Mouse (Mus musculus) heart, embryonic 13.5 days (tissue): ENCODE results near the gene Fam160a1. TPM values are rescaled to one million over a fixed set of nuclear protein-coding genes. Genes with fewer than 3 reads are reported as not detected.

Experiments used
- ATAC-seq: fragments of 200-750 bp; cut with Nextera tagmentation; 2 replicates; pipeline ENCODE4 v1.8.0; 2017; ENCODE audit warnings: moderate TSS enrichment; ENCODE audit not compliant: insufficient number of reproducible peaks, low FRiP score, low TSS enrichment; ENCODE audit errors: extremely low read depth
- H3K27ac ChIP-seq: fragments of 300-500 bp; sonication (generic); replicated peaks from 2 replicates; pipeline ENCODE4 v1.5.1; 2015; ENCODE audit warnings: moderate library complexity, mild to moderate bottlenecking, inconsistent platforms
- H3K27me3 ChIP-seq: fragments of 300-500 bp; sonication (generic); replicated peaks from 2 replicates; pipeline ENCODE4 v1.6.1; 2015; ENCODE audit warnings: mild to moderate bottlenecking, inconsistent platforms
- H3K36me3 ChIP-seq: fragments of 300-500 bp; sonication (generic); 2 replicates; pipeline ENCODE4 v1.6.1; 2015; ENCODE audit warnings: mild to moderate bottlenecking, inconsistent platforms
- H3K4me1 ChIP-seq: fragments of 300-500 bp; sonication (generic); 2 replicates; pipeline ENCODE4 v1.6.1; 2015; ENCODE audit warnings: inconsistent platforms
- H3K4me2 ChIP-seq: fragments of 300-500 bp; sonication (generic); 2 replicates; pipeline ENCODE4 v1.6.1; 2015; ENCODE audit warnings: inconsistent platforms, mild to moderate bottlenecking, moderate library complexity
- H3K4me3 ChIP-seq: fragments of 300-500 bp; sonication (generic); 2 replicates; pipeline ENCODE4 v1.5.1; 2015; ENCODE audit warnings: moderate library complexity, mild to moderate bottlenecking, inconsistent platforms
- H3K9ac ChIP-seq: fragments of 300-500 bp; sonication (generic); 2 replicates; pipeline ENCODE4 v1.6.1; 2015; ENCODE audit warnings: inconsistent platforms, mild to moderate bottlenecking, moderate library complexity
- H3K9me3 ChIP-seq: fragments of 300-500 bp; sonication (generic); 2 replicates; pipeline ENCODE4 v1.6.1; 2016; ENCODE audit warnings: inconsistent platforms
- WGBS: fragments of 180-500 bp; shearing (Covaris S2); methylation state at CpG from one replicate; pipeline ENCODE4 v1.1.7; 2015; ENCODE audit warnings: mixed read lengths; 5-methylcytosine and 5-hydroxymethylcytosine counted together
- polyA plus RNA-seq: library from polyadenylated mRNA; unstranded; fragments of >200 nt; fragmentation: Nextera tagmentation; extraction: Ambion mirVana; gene quantifications from 2 replicates; pipeline ENCODE4 v1.2.1, GENCODE M21; 2015

Gene Fam160a1
- polyA plus RNA-seq, 1 experiment from 2014 or later: 3.5 TPM

DNA sequence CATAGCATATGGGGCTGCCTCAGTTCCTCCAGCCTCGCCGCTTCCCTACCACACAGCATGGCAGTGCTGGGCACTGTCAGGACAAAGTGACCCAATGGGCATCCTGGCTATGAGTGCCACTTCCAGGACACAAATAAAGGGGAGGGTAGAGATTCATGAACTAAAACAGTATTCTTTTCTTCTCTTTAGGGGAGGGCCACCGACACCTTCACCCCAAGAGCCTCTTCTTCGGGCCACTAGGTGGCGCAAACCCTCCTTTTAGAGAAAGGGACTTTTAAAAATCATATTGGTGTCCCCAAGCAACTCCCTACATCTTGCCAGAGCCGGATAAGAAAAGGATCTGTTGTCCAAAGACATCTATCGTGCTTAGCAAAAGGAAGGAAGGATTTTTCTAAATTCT, 109.7 kb downstream of the Fam160a1 start:
- 39% methylated on average over 7 of the region's 7 CpGs for WGBS
- no peak overlapping the region for H3K9ac ChIP-seq
- H3K36me3 ChIP-seq: no peaks in the 10 kb centered on the region
- H3K4me3 ChIP-seq: no peak overlapping the region
- no peak overlapping the region for H3K4me2 ChIP-seq
- peaks cover 23% of the 10 kb centered on the region for H3K4me1 ChIP-seq
- no peak overlapping the region for H3K27ac ChIP-seq
- no peaks in the 10 kb centered on the region for H3K27me3 ChIP-seq
- no peak for ATAC-seq
- H3K9me3 ChIP-seq: no peaks in the 10 kb centered on the region

GRCm38 (mm10) chr3:85703141-85703882, 113.8 kb downstream of the Fam160a1 start:
- Histone ChIP-seq H3K9me3 (no peaks in the 10 kb centered on the region), H3K4me2 (no peak overlapping the region), H3K27ac (peak overlapping the region; percentile 49), H3K9ac (no peak overlapping the region), H3K36me3 (no peaks in the 10 kb centered on the region), H3K4me3 (no peak overlapping the region), H3K4me1 (peaks cover 13% of the 10 kb centered on the region), H3K27me3 (no peaks in the 10 kb centered on the region)
- 41% methylated on average over 6 of the region's 6 CpGs for WGBS
- no peak for ATAC-seq

DNA sequence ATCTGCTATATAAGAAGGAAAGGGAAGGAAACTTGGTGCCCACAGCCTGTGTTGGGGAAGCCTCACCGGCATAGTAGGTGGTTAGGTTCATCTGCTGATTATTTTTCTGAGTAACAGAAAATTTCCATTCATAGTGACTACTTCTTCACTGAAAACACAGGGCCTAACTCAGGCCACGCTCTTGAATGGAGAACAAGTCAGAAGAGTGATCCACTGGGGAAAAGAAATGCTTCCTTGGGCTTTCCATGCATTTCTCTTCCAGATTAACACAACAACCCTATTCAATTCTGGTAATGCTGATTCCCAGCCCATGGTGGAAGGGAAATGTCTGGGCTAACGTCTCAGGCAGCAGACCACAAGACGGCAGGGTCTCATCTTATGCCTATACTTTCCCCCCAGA, 118.6 kb downstream of the Fam160a1 start:
- Histone ChIP-seq H3K27ac (no peak overlapping the region), H3K27me3 (no peaks in the 10 kb centered on the region), H3K4me1 (peaks cover 8% of the 10 kb centered on the region), H3K4me2 (no peak overlapping the region), H3K36me3 (no peaks in the 10 kb centered on the region), H3K9ac (no peak overlapping the region), H3K4me3 (no peak overlapping the region), H3K9me3 (no peaks in the 10 kb centered on the region)
- WGBS: 81% methylated on average over 4 of the region's 4 CpGs
- ATAC-seq: no peak

- H3K4me3 ChIP-seq: no peak overlapping the region
- H3K9me3 ChIP-seq: no peaks in the 10 kb centered on the region
- no peak overlapping the region for H3K27ac ChIP-seq
- H3K36me3 ChIP-seq: no peaks in the 10 kb centered on the region
- 83% methylated on average over 3 of the region's 3 CpGs for WGBS
- H3K27me3 ChIP-seq: no peaks in the 10 kb centered on the region
- H3K4me1 ChIP-seq: no peaks in the 10 kb centered on the region
- ATAC-seq: no peak
- H3K4me2 ChIP-seq: no peak overlapping the region
- H3K9ac ChIP-seq: no peak overlapping the region
Observed at GRCm38 (mm10) chr3:85695056-85695455, 122.0 kb downstream of the Fam160a1 start.

DNA sequence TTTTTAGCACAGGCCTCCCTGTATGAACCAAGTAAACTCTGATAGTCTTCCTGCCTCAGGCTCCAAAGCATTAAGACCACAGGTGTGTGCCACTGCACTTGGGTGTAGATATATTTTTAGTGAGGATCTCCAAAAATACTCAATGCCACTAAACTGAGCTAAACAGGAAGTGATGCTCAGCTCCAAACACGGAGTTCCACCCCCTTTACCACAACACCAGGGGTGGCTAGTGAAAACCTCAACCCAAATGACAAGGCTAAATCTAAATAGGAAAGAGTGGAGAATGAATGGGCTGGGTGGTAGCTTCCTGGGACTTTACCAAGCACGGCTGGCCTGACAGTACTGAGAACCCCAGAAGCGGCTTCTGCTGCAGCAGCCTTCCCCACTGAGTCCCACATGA, 124.1 kb downstream of the Fam160a1 start:
- Histone ChIP-seq H3K9me3 (no peaks in the 10 kb centered on the region), H3K27me3 (no peaks in the 10 kb centered on the region), H3K36me3 (no peaks in the 10 kb centered on the region), H3K9ac (no peak overlapping the region), H3K4me3 (no peak overlapping the region), H3K27ac (no peak overlapping the region), H3K4me1 (no peaks in the 10 kb centered on the region), H3K4me2 (no peak overlapping the region)
- WGBS: 44% methylated on average over 3 of the region's 3 CpGs
- no peak for ATAC-seq

GRCm38 (mm10) chr3:85691134-85691533, 126.0 kb downstream of the Fam160a1 start:
- H3K4me1 ChIP-seq: no peaks in the 10 kb centered on the region
- WGBS: 79% methylated on average over 4 of the region's 4 CpGs
- no peak for ATAC-seq
- H3K9ac ChIP-seq: no peak overlapping the region
- no peaks in the 10 kb centered on the region for H3K27me3 ChIP-seq
- 0 out of 2 replicates have a peak, but pooled peaks cover 4% of the 10 kb centered on the region for H3K36me3 ChIP-seq
- H3K4me2 ChIP-seq: no peak overlapping the region
- H3K9me3 ChIP-seq: no peaks in the 10 kb centered on the region
- no peak overlapping the region for H3K27ac ChIP-seq
- H3K4me3 ChIP-seq: no peak overlapping the region

- H3K4me3 ChIP-seq: no peak overlapping the region
- 87% methylated on average over 14 of the region's 14 CpGs for WGBS
- no peak overlapping the region for H3K9ac ChIP-seq
- H3K9me3 ChIP-seq: no peaks in the 10 kb centered on the region
- no peak overlapping the region for H3K27ac ChIP-seq
- H3K36me3 ChIP-seq: 0 out of 2 replicates have a peak, but pooled peaks cover 4% of the 10 kb centered on the region
- H3K4me2 ChIP-seq: no peak overlapping the region
- ATAC-seq: no peak
- H3K4me1 ChIP-seq: no peaks in the 10 kb centered on the region
- H3K27me3 ChIP-seq: no peaks in the 10 kb centered on the region
Observed at GRCm38 (mm10) chr3:85688341-85688740, 128.8 kb downstream of the Fam160a1 start.

- Histone ChIP-seq H3K4me3 (no peak overlapping the region), H3K27me3 (no peaks in the 10 kb centered on the region), H3K4me1 (peaks cover 6% of the 10 kb centered on the region), H3K36me3 (0 out of 2 replicates have a peak, but pooled peaks cover 4% of the 10 kb centered on the region), H3K27ac (no peak overlapping the region), H3K4me2 (no peak overlapping the region), H3K9me3 (no peaks in the 10 kb centered on the region), H3K9ac (no peak overlapping the region)
- ATAC-seq: no peak
- 80% methylated on average over 8 of the region's 8 CpGs for whole genome bisulfite sequencing
Observed at GRCm38 (mm10) chr3:85685271-85685670, 131.8 kb downstream of the Fam160a1 start.

DNA sequence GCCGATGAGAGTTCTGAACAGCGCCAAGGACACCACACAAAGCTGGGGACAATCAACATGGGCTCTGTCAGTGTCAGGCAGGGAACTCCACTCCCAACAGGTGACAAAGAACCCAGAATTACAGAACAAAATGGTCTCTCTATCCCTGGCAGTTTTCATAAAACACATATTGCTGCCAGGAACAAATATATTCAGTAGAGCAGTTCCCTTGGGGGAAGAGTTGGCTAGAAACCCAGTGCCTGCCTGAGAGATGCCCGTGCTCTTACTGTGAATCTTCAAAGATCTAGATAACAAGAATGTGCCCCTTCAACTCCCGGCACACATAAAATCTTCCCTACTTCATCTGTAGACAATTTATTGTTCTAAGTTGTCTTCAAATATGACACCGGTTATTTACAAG, 133.5 kb downstream of the Fam160a1 start:
- 0 out of 2 replicates have a peak, but pooled peaks cover 4% of the 10 kb centered on the region for H3K36me3 ChIP-seq
- WGBS: 75% methylated on average over 5 of the region's 5 CpGs
- no peak overlapping the region for H3K9ac ChIP-seq
- no peak overlapping the region for H3K27ac ChIP-seq
- no peak for ATAC-seq
- no peaks in the 10 kb centered on the region for H3K27me3 ChIP-seq
- no peak overlapping the region for H3K4me3 ChIP-seq
- peaks cover 16% of the 10 kb centered on the region for H3K4me1 ChIP-seq
- no peak overlapping the region for H3K4me2 ChIP-seq
- no peaks in the 10 kb centered on the region for H3K9me3 ChIP-seq

DNA sequence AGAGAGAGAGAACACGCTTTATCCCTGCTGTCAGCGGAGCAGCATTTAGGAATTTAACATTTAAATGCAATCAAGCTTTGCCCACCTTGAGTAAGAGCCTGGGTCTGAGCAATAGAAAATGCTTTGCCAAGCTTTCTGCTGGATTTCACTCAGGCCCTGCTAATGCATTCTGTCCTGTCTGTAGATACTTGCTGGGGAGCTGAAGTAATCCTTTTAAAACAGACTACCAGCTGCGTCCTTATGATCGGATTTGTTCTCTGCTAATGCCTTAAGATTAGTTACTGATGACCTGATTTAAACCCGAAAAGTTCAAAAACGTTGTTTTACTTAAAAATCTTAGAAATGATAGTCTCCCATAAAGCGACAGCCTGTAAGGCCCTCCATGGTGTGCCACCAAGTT, 136.0 kb downstream of the Fam160a1 start:
- Histone ChIP-seq H3K4me1 (peaks cover 26% of the 10 kb centered on the region), H3K9ac (no peak overlapping the region), H3K27ac (no peak overlapping the region), H3K36me3 (no peaks in the 10 kb centered on the region), H3K4me2 (no peak overlapping the region), H3K27me3 (no peaks in the 10 kb centered on the region), H3K9me3 (no peaks in the 10 kb centered on the region), H3K4me3 (no peak overlapping the region)
- WGBS: 81% methylated on average over 7 of the region's 7 CpGs
- ATAC-seq: no peak

GRCm38 (mm10) chr3:85679960-85680359, 137.1 kb downstream of the Fam160a1 start:
- H3K27ac ChIP-seq: 0 out of 2 replicates have a peak overlapping the region, but pooled peaks have one; percentile 55
- WGBS: 68% methylated on average over 5 of the region's 5 CpGs

More at GRCm38 (mm10) chr3:85679960-85680359, 137.1 kb downstream of the Fam160a1 start:
- Histone ChIP-seq H3K36me3 (no peaks in the 10 kb centered on the region), H3K27me3 (no peaks in the 10 kb centered on the region), H3K9me3 (no peaks in the 10 kb centered on the region), H3K4me2 (no peak overlapping the region), H3K9ac (0 out of 2 replicates have a peak overlapping the region, but pooled peaks have one; percentile 15), H3K4me3 (no peak overlapping the region), H3K4me1 (peaks cover 27% of the 10 kb centered on the region)
- no peak for ATAC-seq
